Mouse (Mus musculus) neural tube, embryonic 13.5 days (tissue): ENCODE data around the gene Ramp2. TPM values are rescaled to one million over a fixed set of nuclear protein-coding genes. Genes with fewer than 3 reads are reported as not detected.
A peak's percentile ranks its signal among the peaks of the same experiment; 100 is the strongest.

Source experiments
- ATAC-seq: fragments of 200-750 bp; cut with Nextera tagmentation; 2 replicates; pipeline ENCODE4 v1.8.0; 2017; ENCODE audit warnings: low read depth, mild to moderate bottlenecking, moderate TSS enrichment, moderate library complexity
- H3K27ac ChIP-seq: fragments of 300-500 bp; sonication (generic); replicated peaks from 2 replicates; pipeline ENCODE4 v1.5.1; 2015; ENCODE audit warnings: moderate library complexity, mild to moderate bottlenecking, inconsistent platforms
- H3K27me3 ChIP-seq: fragments of 300-500 bp; sonication (generic); 2 replicates; pipeline ENCODE4 v1.6.1; 2015; ENCODE audit warnings: mild to moderate bottlenecking, inconsistent platforms
- H3K36me3 ChIP-seq: fragments of 300-500 bp; sonication (generic); 2 replicates; pipeline ENCODE4 v1.6.1; 2015; ENCODE audit warnings: mild to moderate bottlenecking, inconsistent platforms
- H3K4me1 ChIP-seq: fragments of 300-500 bp; sonication (generic); replicated peaks from 2 replicates; pipeline ENCODE4 v1.6.1; 2015; ENCODE audit warnings: inconsistent platforms
- H3K4me2 ChIP-seq: fragments of 300-500 bp; sonication (generic); 2 replicates; pipeline ENCODE4 v1.6.1; 2015; ENCODE audit warnings: inconsistent platforms, mild to moderate bottlenecking, moderate library complexity
- H3K4me3 ChIP-seq: fragments of 300-500 bp; sonication (generic); 2 replicates; pipeline ENCODE4 v1.5.1; 2015; ENCODE audit warnings: mild to moderate bottlenecking, inconsistent platforms
- H3K9ac ChIP-seq: fragments of 300-500 bp; sonication (generic); 2 replicates; pipeline ENCODE4 v1.6.1; 2015; ENCODE audit warnings: moderate library complexity, mild to moderate bottlenecking, inconsistent platforms
- H3K9me3 ChIP-seq: fragments of 300-500 bp; sonication (generic); 2 replicates; pipeline ENCODE4 v1.6.1; 2016; ENCODE audit warnings: inconsistent platforms
- WGBS: fragments of 180-500 bp; shearing (Covaris S2); methylation state at CpG from one replicate; pipeline ENCODE4 v1.1.7; 2015; 5-methylcytosine and 5-hydroxymethylcytosine counted together
- polyA plus RNA-seq: library from polyadenylated mRNA; unstranded; fragments of >200 nt; fragmentation: Nextera tagmentation; extraction: Ambion mirVana; gene quantifications from 2 replicates; pipeline ENCODE4 v1.2.1, GENCODE M21; 2015

The Ramp2 gene
- polyA plus RNA-seq, 1 experiment from 2014 or later = 108 TPM

- no peak overlapping the region for H3K27ac ChIP-seq
- H3K4me3 ChIP-seq = peak overlapping the region; percentile 75
- no peak for ATAC-seq
- no peaks in the 10 kb centered on the region for H3K9me3 ChIP-seq
- peaks cover 9% of the 10 kb centered on the region; the same call in 1 of the 2 replicates for H3K27me3 ChIP-seq
- peaks cover 27% of the 10 kb centered on the region for H3K4me1 ChIP-seq
- H3K4me2 ChIP-seq = peak overlapping the region; percentile 88
- H3K36me3 ChIP-seq = peaks cover 10% of the 10 kb centered on the region; the same call in 1 of the 2 replicates
- peak overlapping the region; percentile 88 for H3K9ac ChIP-seq
- WGBS = 56% methylated on average over 12 of the region's 12 CpGs
Observed at GRCm38 (mm10) chr11:101277381-101278222, 31.8 kb downstream of the Ramp2 start.

GRCm38 (mm10) chr11:101278223-101279192, 32.7 kb downstream of the Ramp2 start, which contains the start of the genes Cntd1 and Coa3:
Gene Cntd1 (plus strand): TSS chr11:101279012.
Gene Coa3 (minus strand): TSS chr11:101279114.
- ATAC-seq = peak; percentile 96
- 10% methylated on average over 45 of the region's 45 CpGs for WGBS
- Histone ChIP-seq H3K36me3 (peaks cover 10% of the 10 kb centered on the region; the same call in 1 of the 2 replicates), H3K4me2 (peak within 1 kb of the TSS; percentile 88), H3K27ac (peak within 1 kb of the TSS; percentile 72), H3K27me3 (peaks cover 9% of the 10 kb centered on the region; the same call in 1 of the 2 replicates), H3K4me1 (peaks cover 27% of the 10 kb centered on the region), H3K9me3 (no peaks in the 10 kb centered on the region), H3K4me3 (peak within 1 kb of the TSS; percentile 75), H3K9ac (peak within 1 kb of the TSS; percentile 88)

- peaks cover 10% of the 10 kb centered on the region; the same call in 1 of the 2 replicates for H3K36me3 ChIP-seq
- H3K4me3 ChIP-seq = peak overlapping the region; percentile 75
- 0 out of 2 replicates have a peak overlapping the region, but pooled peaks have one; percentile 88 for H3K9ac ChIP-seq
- 65% methylated on average over 14 of the region's 14 CpGs for WGBS
- no peak overlapping the region for H3K27ac ChIP-seq
- peaks cover 9% of the 10 kb centered on the region; the same call in 1 of the 2 replicates for H3K27me3 ChIP-seq
- H3K9me3 ChIP-seq = no peaks in the 10 kb centered on the region
- peak overlapping the region; percentile 88 for H3K4me2 ChIP-seq
- H3K4me1 ChIP-seq = peaks cover 27% of the 10 kb centered on the region
- ATAC-seq = peak; percentile 37; the same call in 1 of the 2 replicates
Observed at GRCm38 (mm10) chr11:101279193-101279569, 33.4 kb downstream of the Ramp2 start.

- Histone ChIP-seq H3K27me3 (peaks cover 9% of the 10 kb centered on the region; the same call in 1 of the 2 replicates), H3K27ac (no peak overlapping the region), H3K4me3 (no peak overlapping the region), H3K9ac (no peak overlapping the region), H3K9me3 (no peaks in the 10 kb centered on the region), H3K4me1 (peaks cover 27% of the 10 kb centered on the region), H3K36me3 (peaks cover 10% of the 10 kb centered on the region; the same call in 1 of the 2 replicates), H3K4me2 (no peak overlapping the region)
- no peak for ATAC-seq
- WGBS = 40% methylated on average over 7 of the region's 7 CpGs
Observed at GRCm38 (mm10) chr11:101280837-101281236, 35.0 kb downstream of the Ramp2 start.

GRCm38 (mm10) chr11:101282896-101283295, 37.1 kb downstream of the Ramp2 start:
- no peak overlapping the region for H3K4me3 ChIP-seq
- H3K27ac ChIP-seq = no peak overlapping the region
- H3K9ac ChIP-seq = no peak overlapping the region
- no peaks in the 10 kb centered on the region for H3K9me3 ChIP-seq
- no peak for ATAC-seq
- no peak overlapping the region for H3K4me2 ChIP-seq
- 20% methylated on average over 5 of the region's 5 CpGs for WGBS
- H3K27me3 ChIP-seq = peaks cover 9% of the 10 kb centered on the region; the same call in 1 of the 2 replicates
- peaks cover 17% of the 10 kb centered on the region for H3K36me3 ChIP-seq
- H3K4me1 ChIP-seq = peaks cover 9% of the 10 kb centered on the region

GRCm38 (mm10) chr11:101283805-101284204, 38.0 kb downstream of the Ramp2 start:
- Histone ChIP-seq H3K4me3 (no peak overlapping the region), H3K9ac (no peak overlapping the region), H3K9me3 (no peaks in the 10 kb centered on the region), H3K27ac (no peak overlapping the region), H3K27me3 (peaks cover 9% of the 10 kb centered on the region; the same call in 1 of the 2 replicates), H3K36me3 (peaks cover 26% of the 10 kb centered on the region), H3K4me2 (no peak overlapping the region), H3K4me1 (peaks cover 4% of the 10 kb centered on the region)
- ATAC-seq = no peak
- 67% methylated on average over 4 of the region's 4 CpGs for WGBS

- 89% methylated on average over 9 of the region's 9 CpGs for WGBS
Observed at GRCm38 (mm10) chr11:101287306-101287705, 41.5 kb downstream of the Ramp2 start.

GRCm38 (mm10) chr11:101291231-101291630, 45.4 kb downstream of the Ramp2 start:
- Histone ChIP-seq H3K9me3 (no peaks in the 10 kb centered on the region), H3K36me3 (peaks cover 95% of the 10 kb centered on the region), H3K27ac (no peak overlapping the region), H3K4me1 (no peaks in the 10 kb centered on the region), H3K27me3 (no peaks in the 10 kb centered on the region), H3K4me2 (no peak overlapping the region), H3K9ac (no peak overlapping the region), H3K4me3 (no peak overlapping the region)
- ATAC-seq = no peak
- WGBS = 97% methylated on average over 8 of the region's 8 CpGs

More at GRCm38 (mm10) chr11:101287306-101287705, 41.5 kb downstream of the Ramp2 start:
- no peaks in the 10 kb centered on the region for H3K27me3 ChIP-seq
- H3K4me1 ChIP-seq = no peaks in the 10 kb centered on the region
- ATAC-seq = no peak
- H3K27ac ChIP-seq = no peak overlapping the region
- H3K36me3 ChIP-seq = peaks cover 61% of the 10 kb centered on the region
- H3K4me2 ChIP-seq = no peak overlapping the region
- no peaks in the 10 kb centered on the region for H3K9me3 ChIP-seq
- H3K9ac ChIP-seq = no peak overlapping the region
- no peak overlapping the region for H3K4me3 ChIP-seq

- 94% methylated on average over 8 of the region's 8 CpGs for WGBS
- peaks cover 86% of the 10 kb centered on the region for H3K36me3 ChIP-seq
- ATAC-seq = no peak
Observed at GRCm38 (mm10) chr11:101295191-101295590, 49.4 kb downstream of the Ramp2 start.

GRCm38 (mm10) chr11:101300881-101301280, 55.1 kb downstream of the Ramp2 start:
- Histone ChIP-seq H3K9me3 (no peaks in the 10 kb centered on the region), H3K4me3 (peak overlapping the region; percentile 93), H3K4me2 (peak overlapping the region; percentile 100), H3K9ac (peak overlapping the region; percentile 93), H3K27ac (no peak overlapping the region), H3K4me1 (peaks cover 22% of the 10 kb centered on the region), H3K27me3 (no peaks in the 10 kb centered on the region; the same call in 1 of the 2 replicates), H3K36me3 (peaks cover 31% of the 10 kb centered on the region)
- 70% methylated on average over 7 of the region's 7 CpGs for WGBS
- no peak for ATAC-seq

More at GRCm38 (mm10) chr11:101295191-101295590, 49.4 kb downstream of the Ramp2 start:
- H3K9me3 ChIP-seq = no peaks in the 10 kb centered on the region
- no peaks in the 10 kb centered on the region for H3K27me3 ChIP-seq
- H3K9ac ChIP-seq = no peak overlapping the region
- no peak overlapping the region for H3K4me3 ChIP-seq
- no peak overlapping the region for H3K4me2 ChIP-seq
- no peak overlapping the region for H3K27ac ChIP-seq
- peaks cover 8% of the 10 kb centered on the region for H3K4me1 ChIP-seq

- Histone ChIP-seq H3K9me3 (no peaks in the 10 kb centered on the region), H3K4me1 (peaks cover 22% of the 10 kb centered on the region), H3K4me3 (peak overlapping the region; percentile 93), H3K27me3 (no peaks in the 10 kb centered on the region; the same call in 1 of the 2 replicates), H3K36me3 (peaks cover 26% of the 10 kb centered on the region), H3K27ac (peak overlapping the region; percentile 49), H3K9ac (peak overlapping the region; percentile 93), H3K4me2 (peak overlapping the region; percentile 100)
- 14% methylated on average over 26 of the region's 26 CpGs for WGBS
- ATAC-seq = peak; percentile 38; the same call in 1 of the 2 replicates
Observed at GRCm38 (mm10) chr11:101301299-101302003, 55.6 kb downstream of the Ramp2 start.
